Mouse (Mus musculus) heart, adult 18-20 months (tissue): ENCODE measurements around the gene Smco4. TPM values are rescaled to one million over a fixed set of nuclear protein-coding genes. Genes with fewer than 3 reads are reported as not detected.
"Not testable (repeated sequence)": the region's sequence is repeated elsewhere in the genome, so short reads cannot be mapped to it uniquely, and the experiment has no call there.

Source experiments
- DNase-seq, 2 experiments: peaks; one replicate each; pipeline ENCODE4 v3.0.0; 2021 to 2022; ENCODE audit warnings: mixed read lengths in 1 of 2
- long read RNA-seq, 2 experiments: library from polyadenylated mRNA; stranded (forward); transcript quantifications; one replicate each; pipeline ENCODE4 v2.0.0; 2021
- total RNA-seq, 2 experiments: library from RNA; stranded (reverse); gene quantifications; 2 replicates each; pipeline ENCODE4 v1.2.3; 2021

Gene Smco4
- total RNA-seq, result 10 to 100 TPM; 19.1 to 24.0 TPM
- long read RNA-seq, experiment 1, partial matches to known transcripts, result 1 of 1 reads
- long read RNA-seq, experiment 1, other reads (novel, unspliced or antisense), result 0 of 1 reads
- long read RNA-seq, experiment 2, partial matches to known transcripts, result 2 of 2 reads
- long read RNA-seq, experiment 2, other reads (novel, unspliced or antisense), result 0 of 2 reads

DNA sequence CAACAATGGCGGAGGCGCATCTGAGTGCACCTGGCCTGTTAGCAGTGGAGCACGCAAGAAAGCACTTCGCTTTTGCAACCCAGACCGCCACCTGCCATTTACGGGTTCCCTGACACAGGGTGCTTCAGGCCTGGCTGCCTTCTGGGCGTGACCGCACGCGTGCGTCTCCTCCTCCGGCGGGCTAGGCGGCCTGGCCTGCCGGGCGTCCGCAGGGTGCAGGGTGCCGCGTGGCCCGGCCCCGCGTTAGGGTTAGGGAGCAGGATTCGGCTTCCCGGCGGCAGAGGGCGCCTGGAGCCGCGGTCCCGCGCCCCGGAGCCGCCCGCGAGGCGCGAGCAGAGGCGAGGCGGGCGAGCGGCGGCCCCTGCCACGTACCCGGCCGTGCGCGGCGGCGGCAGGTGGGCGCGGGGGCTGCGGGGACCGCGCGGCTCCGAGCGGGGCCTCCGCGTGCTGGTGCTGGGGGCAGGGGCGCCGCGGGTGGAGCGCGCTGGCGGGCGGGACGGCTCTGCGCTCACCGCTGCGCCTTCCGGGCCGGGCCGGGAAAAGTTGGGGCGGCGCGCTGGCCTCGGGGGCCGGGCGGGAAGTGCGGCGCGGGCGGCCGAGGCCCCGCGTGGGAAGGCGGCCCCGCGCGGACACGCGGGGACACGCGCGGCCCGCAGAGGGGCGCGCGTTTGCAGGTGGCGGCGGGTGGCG is at the start of gene Smco4:
Gene Smco4, plus strand, starts transcription at position 198 of the 690 bp plus-strand sequence.
- peak; percentile 78 to 82 for DNase-seq

GRCm38 (mm10) chr9:15447397-15447796 is 45.8 kb upstream of the Smco4 start:
- no peak for DNase-seq

DNA sequence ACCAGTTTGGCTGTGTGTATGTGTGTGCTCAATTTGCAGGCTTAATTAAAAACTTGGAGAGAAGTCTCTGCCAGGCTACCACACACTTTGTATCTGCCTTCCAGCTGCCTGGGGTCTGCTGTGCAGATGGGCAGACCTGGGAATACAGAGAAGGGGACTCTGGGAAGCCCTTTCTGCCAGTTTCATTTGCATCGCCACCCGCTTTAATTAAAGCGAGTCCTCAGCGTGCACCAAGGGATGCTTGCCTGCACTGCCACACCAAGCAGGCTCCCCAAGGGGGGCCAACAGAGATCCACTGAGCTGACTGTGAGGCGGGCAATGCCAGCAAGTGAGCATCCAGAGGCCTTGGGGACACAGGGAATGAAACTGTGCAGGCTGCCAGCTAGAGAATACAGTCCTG is 42.3 kb upstream of the Smco4 start:
- no peak for DNase-seq

DNA sequence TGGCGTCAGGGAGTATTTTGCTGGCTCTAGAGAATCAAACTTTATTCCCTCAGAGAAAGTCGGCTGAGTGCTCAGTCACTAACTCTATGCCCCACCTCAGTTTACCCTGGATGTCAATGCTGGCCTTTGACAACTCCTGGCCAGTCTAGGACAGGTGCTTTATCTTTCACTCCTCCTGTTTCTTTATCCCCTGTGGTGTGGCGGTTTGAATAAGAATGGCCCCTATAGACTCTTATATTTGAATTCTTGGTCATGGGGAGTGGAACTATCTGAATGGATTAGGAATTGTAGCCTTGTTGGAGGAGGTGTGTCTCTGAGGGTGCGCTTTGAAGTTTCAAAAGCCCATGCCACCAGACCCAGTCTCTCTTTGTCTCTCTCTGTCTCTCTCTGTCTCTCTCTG is 21.0 kb upstream of the Smco4 start:
- no peak for DNase-seq

DNA sequence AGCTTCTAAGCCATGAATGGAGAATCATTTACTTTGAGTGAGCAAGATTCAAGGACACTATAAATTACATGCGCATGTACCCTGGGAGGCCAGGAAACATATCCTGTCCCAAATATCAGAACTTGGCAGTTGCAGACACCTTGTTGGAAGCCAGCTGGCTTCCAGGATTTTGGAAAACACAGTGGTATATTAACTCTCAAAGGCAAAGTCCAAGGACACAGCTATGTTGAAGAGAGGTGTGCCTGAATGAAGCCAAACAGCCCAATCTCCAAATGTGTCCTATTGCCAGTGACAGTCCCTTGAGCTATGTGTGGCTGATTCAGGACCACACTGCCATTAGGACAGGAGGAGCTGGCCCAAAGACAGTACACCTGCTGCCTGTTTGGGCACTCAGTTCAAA is 20.0 kb upstream of the Smco4 start:
- DNase-seq, result peak in 1 of 2 experiments; percentile 43

- DNase-seq, result peak; percentile 62 to 73
Measured at GRCm38 (mm10) chr9:15477556-15477955, 15.7 kb upstream of the Smco4 start.

DNA sequence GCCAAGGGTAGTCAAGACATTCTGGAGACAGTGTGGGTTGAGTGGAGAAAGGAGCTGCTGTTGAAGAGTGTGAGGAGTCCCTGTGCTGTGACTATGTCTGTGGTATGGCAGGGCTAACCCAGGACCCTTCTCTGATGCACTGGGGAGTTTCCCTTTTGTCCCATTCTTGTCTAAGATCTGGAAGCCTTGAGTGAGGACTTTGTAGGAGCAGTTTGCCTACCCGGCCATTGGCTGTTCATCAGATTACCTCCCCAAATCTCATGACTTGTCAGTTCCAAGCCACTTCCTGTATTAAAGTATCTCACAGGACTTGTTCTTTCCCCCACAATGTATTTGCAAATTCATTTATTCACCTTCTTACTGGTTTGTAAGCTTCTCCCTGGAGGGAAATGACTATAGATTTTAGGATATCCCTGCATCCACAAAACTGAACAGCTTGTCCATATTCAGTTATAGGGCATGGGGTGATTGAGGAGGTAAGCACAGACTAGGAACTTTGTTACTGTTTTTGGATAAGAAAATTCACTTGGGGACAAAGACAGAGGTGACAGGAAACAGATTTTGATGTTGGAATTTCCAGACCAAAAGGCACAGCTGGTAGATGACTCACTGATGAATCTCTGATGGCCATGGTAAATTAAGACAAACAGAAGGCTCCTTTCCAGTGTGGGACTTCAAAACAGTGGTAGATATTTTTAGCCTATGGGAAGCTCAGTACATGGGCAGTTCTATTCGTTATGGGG is 5.4 kb upstream of the Smco4 start:
- DNase-seq, result peak in 1 of 2 experiments; percentile 37

DNA sequence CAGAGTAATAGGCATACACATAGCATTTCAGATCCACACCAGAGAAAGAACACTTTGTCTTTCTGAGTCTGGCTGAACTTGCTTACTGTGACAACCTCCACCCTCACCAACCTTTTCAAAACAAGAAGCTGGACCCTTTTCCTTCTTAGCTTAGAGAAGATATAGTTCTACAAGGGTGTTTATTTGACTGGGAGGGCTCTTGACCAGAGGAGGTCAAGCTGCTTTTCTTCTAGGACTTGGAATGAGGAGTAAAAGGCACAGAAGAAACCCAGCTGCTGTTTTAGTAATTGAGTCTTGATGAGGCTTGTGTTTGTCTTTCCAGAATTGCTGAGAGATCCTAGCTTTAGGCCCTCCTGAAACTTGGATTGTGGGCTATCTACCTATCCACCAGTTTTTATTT is 3.9 kb upstream of the Smco4 start:
- no peak for DNase-seq

DNA sequence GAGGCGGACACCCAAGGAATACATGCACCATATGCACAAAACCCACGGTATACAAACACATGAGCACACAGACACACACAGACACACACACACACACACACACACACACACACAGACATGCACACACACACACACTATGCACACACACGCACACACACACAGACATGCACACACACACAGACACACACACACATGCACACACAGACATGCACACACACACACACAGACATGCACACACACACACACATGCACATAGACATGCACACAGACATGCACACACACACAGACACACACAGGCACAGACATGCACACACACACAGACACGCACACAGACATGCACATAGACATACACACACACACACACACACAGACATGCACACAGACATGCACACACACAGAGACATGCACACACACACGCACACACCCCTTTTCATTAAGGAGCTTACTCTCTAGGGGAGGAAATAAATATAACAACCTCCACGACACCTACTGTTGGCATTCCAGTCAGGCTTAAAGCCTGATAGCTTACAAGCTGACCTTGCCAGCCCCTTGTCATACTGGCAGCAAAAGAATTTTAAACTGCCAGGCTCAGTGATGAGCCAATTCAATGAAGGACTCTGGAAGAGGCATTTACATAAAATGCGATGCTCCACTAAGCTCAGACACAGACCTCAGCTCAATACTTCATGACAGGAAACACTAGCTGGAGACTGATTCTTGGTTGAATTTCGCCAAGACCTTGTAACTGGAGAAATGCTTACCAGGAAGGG is 2.7 kb upstream of the Smco4 start:
- DNase-seq, result peak; percentile 37 to 61

DNA sequence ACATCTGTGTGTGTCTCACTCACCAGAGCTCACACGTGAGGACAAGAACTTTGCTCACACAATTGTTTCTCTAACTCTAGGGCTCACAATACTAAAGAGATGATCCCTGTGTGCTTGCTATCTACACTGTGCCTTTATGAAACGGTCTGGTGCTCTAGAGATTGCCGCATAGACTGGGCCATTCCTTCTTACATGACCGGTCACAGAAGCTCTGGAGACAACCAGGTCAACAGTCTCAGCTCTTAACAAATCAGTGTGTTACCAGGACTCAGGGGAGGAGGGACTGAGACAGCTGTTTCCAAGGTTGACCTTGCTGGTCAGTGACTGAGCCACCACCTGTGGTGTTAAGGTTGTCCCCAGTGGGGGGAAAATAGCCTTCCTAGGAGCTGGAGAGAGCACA is 1.5 kb upstream of the Smco4 start:
- DNase-seq, result no peak

GRCm38 (mm10) chr9:15492401-15492800 is 831 bp upstream of the Smco4 start:
- no peak for DNase-seq

DNA sequence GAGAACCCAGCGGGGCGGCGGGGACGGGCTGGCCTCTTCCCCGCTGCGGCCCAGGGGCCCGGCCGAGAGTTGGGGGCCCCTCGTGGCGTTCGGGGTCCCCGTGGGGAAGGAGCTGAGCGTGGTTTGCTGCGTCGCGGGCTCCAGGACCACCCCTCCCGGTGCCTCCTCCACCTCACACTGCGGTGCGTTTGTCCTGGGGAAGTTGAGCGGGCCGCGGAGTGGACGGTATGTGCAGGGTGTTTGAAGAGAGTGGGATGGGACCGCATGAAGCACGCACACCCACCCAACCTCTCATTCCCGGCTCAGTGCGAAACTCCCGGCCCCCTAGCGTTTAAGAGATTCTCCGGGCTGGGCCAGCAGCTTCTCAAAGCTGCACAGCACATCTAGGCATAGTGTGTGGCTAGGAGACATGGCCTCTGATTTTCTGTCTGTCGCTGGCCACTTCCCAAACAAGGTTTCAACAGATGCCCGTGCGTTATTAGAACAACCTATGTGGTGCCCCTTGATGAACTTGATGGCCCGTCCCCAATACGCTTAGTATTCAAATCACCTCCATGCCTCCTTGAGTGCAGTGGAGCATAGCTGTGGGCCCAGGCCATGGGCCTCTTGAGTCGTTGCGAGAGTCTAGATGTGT is 810 bp downstream of the Smco4 start:
- DNase-seq, result peak; percentile 65 to 77

- DNase-seq, result not testable (repeated sequence)
Measured at GRCm38 (mm10) chr9:15495281-15495680, 2.0 kb downstream of the Smco4 start.

DNA sequence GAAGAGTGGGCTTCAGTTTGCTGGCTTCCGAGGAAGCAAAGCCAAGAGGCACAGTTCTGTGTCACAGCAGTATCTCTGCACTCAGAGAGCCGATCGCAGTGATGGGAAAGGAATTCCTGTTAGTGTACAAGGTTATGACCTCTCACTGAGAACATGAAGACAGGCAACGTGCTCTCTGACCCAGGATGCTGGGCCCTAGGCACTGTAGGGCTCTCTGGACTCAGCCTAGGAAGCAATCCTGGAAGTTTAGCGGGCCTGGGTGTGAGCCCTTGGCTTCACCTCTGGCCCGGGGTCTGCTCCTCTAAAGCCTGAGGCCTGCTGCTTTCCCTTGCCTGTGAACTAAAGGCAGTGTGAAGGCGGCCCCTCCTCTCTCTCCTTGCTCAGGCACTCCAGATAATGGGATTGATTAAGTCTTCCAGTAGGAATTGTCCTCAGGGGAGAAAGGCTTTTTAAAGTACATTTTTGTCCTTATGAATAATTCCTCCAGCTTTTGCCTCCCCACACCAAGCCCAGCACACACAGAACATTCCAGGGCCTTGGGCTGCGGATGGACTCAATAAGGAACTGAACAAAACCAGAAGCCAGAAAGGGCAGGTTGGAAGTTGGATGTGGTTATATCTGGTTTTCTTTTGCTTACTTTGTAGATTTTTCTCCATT is 2.8 kb downstream of the Smco4 start:
- DNase-seq, result no peak

DNA sequence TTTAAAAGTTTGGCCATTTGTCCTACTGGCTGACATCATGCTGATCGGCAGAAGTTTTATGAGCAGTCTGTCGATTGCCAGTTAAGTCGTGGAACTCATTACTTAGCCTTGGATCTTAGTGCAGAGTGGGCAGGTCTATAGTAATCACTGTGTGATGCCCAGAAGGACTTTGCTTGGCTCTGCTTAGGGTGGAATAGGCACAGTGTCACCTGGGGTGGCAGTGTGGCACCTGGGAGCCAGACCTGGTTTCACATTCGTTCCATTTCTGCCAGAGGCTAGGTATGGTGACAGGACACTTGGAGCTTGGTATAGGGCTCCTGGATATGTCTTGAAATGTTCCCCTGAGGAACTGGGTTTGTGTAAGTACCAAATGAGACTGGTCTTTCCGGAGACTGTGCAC is 6.8 kb downstream of the Smco4 start:
- DNase-seq, result no peak

DNA sequence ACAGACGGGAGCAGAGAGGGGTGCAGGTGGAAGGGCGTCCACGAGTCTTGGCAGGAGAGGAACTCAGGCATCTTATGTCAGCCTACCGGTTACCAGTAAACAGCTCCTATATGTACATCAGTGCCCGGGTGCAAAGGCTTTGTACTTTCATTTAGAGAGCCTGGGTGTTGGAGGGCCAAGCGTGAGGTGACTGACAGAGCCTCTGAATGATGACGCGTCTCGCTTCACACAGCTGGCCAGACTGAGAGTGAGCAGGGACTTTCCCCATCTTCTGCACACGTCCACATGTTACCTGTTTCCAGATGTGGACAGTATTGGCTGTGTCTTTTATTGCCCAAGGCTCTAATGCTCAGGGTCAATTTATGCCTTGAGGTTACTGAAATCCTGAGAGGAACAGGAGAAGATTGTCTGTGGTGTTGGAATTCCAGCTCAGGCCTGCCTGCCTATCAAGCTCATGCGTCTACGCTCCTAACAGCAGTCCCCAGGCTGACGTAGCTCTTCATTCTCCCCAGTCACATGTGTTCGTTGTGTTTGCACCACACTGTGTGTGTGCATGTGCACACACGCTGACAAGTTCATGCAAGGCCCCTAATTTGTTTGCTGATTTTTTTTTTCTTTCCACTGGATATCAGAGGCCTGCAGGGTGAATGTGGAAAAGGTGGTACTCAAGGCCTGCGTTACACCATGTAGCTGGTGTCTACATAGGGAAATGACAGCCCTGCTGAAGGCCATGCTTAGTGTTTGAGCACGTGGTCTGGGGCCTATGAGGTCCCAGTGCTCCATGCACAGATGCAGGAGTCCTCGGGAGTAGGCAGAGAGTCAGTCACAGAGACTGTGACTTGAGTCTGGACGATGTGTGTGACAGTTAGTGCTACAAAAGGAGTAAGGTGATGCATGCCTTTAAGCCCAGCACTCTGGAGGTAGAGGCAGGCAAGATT is 8.4 kb downstream of the Smco4 start:
- DNase-seq, result no peak

DNA sequence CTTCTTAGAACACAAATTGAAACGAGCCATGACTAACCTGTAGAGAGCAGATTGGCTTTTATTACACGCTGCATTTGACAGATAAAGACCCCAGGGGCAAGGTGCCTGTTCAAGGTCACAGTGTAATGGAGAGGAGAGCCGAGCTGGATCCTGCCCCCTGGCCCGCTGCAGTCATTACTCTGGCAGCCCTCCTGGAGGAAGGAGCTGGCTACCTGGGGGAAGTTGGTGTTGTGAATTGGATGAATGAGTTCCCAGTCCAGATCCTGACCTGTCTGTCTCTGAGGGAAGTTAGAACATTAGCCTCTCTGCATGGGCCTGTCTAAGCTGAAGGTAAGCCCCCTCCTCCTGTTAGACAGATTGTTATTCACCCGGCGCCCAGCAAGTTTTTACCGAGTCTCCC is 9.2 kb downstream of the Smco4 start:
- DNase-seq, result no peak

DNA sequence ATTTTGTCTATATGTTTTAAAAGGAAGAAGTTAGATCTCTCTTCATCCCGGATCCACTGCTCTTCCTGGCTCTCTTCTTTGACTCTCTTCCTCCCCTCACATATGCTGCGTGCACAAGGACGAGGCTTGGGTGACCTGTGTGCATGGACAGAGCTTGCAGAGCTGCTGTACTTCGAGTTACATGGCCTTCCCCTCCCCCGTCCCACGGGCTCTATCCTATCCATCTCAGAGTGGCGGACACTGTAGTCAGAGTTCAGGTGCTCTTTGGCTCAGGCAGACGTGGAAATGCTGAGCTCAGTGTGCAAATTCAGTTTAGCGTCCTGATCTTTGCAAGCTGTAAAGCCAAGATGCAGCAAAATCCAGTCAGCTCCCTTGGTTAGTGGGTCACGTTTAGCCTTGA is 10.1 kb downstream of the Smco4 start:
- no peak for DNase-seq

GRCm38 (mm10) chr9:15503827-15504226 is 10.6 kb downstream of the Smco4 start:
- DNase-seq, result no peak

DNA sequence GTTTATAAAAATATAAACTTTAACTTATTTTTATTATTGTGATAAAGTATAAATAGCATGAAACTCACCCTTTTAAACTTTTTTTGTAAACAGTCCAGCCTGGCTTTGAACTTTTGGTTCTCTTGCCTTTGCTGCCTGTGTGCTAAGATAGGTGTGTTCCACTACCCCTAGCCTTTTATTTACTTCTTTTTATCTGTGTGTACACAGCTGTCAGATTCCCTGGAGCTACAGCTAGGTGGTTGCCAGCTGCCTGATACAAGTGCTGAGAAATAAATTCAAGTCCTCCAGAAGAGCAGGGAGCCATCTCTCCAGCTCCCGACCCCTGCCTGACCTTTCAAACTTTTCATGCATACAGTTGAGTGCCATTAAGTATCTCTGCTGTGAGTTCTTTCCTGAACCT is 12.1 kb downstream of the Smco4 start:
- DNase-seq, result no peak
